Mouse (Mus musculus) heart, embryonic 15.5 days (tissue): Measurements from ENCODE around the gene Mlst8. TPM values are rescaled to one million over a fixed set of nuclear protein-coding genes. Genes with fewer than 3 reads are reported as not detected.
A peak's percentile ranks its signal among the peaks of the same experiment; 100 is the strongest.

ENCODE experiments used
- ATAC-seq: fragments of 200-750 bp; cut with Nextera tagmentation; replicated peaks from 2 replicates; pipeline ENCODE4 v1.8.0; 2017; ENCODE audit warnings: low read depth, moderate TSS enrichment; ENCODE audit not compliant: insufficient number of reproducible peaks, insufficient read depth, low FRiP score
- H3K27ac ChIP-seq: fragments of 300-500 bp; sonication (generic); 2 replicates; pipeline ENCODE4 v1.5.1; 2015; ENCODE audit warnings: mild to moderate bottlenecking, inconsistent platforms
- H3K27me3 ChIP-seq: fragments of 300-500 bp; sonication (generic); 2 replicates; pipeline ENCODE4 v1.6.1; 2015; ENCODE audit warnings: inconsistent platforms
- H3K36me3 ChIP-seq: fragments of 300-500 bp; sonication (generic); 2 replicates; pipeline ENCODE4 v1.6.1; 2015; ENCODE audit warnings: mild to moderate bottlenecking, inconsistent platforms
- H3K4me1 ChIP-seq: fragments of 300-500 bp; sonication (generic); replicated peaks from 2 replicates; pipeline ENCODE4 v1.6.1; 2015; ENCODE audit warnings: inconsistent platforms
- H3K4me2 ChIP-seq: fragments of 300-500 bp; sonication (generic); 2 replicates; pipeline ENCODE4 v1.6.1; 2015; ENCODE audit warnings: inconsistent platforms, mild to moderate bottlenecking, moderate library complexity
- H3K4me3 ChIP-seq: fragments of 300-500 bp; sonication (generic); 2 replicates; pipeline ENCODE4 v1.5.1; 2015; ENCODE audit warnings: mild to moderate bottlenecking, inconsistent platforms
- H3K9ac ChIP-seq: fragments of 300-500 bp; sonication (generic); 2 replicates; pipeline ENCODE4 v1.6.1; 2015; ENCODE audit warnings: mild to moderate bottlenecking, inconsistent platforms
- H3K9me3 ChIP-seq: fragments of 300-500 bp; sonication (generic); replicated peaks from 2 replicates; pipeline ENCODE4 v1.6.1; 2016; ENCODE audit warnings: inconsistent platforms
- WGBS: fragments of 180-500 bp; shearing (Covaris S2); methylation state at CpG from one replicate; pipeline ENCODE4 v1.1.7; 2015; ENCODE audit warnings: mixed read lengths; 5-methylcytosine and 5-hydroxymethylcytosine counted together
- polyA plus RNA-seq: library from polyadenylated mRNA; unstranded; fragments of >200 nt; fragmentation: Nextera tagmentation; extraction: Ambion mirVana; gene quantifications from 2 replicates; pipeline ENCODE4 v1.2.1, GENCODE M21; 2015

Mlst8 gene
- polyA plus RNA-seq, 1 experiment from 2014 or later: 15.2 TPM

DNA sequence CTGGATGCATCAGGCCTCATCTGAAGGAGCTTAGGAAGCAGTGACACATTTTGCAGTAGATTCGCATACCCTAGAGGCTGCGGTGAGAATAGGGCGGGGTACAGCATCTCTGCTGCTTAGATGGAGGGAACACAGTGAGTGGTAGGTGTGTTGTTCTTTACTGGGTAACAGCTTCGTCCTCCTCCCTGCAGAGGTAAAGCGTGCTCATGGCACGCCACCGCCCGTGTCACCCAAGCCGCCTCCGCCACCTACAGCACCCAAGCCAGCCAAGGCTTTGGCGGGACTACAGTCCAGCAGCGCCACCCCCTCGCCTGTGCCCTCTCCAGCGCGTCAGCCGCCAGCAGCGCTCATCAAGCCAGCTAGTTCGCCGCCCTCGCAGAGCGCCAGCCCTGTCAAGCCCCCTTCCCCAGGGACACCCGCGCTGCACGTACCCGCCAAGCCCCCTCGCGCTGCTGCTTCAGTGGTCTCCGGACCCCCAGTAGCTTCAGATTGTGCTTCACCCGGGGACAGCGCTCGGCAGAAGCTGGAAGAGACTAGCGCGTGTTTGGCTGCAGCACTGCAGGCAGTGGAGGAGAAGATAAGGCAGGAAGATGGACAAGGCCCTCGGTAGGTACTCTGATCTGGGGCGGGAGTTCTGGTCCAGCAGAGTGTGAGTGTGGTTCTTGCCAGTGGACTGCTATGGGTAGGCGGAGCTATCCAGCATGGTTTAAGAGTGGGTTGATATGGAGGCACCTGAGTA, 27.6 kb upstream of the Mlst8 start:
- 21% methylated on average over 36 of the region's 36 CpGs for WGBS
- Histone ChIP-seq H3K4me2 (peak overlapping the region; percentile 70), H3K27me3 (peaks cover 16% of the 10 kb centered on the region), H3K9me3 (no peaks in the 10 kb centered on the region), H3K36me3 (peaks cover 37% of the 10 kb centered on the region), H3K9ac (peak overlapping the region; percentile 52), H3K27ac (no peak overlapping the region), H3K4me1 (peaks cover 12% of the 10 kb centered on the region), H3K4me3 (peak overlapping the region; percentile 33)
- ATAC-seq: peak; percentile 15; the same call in 1 of the 2 replicates

DNA sequence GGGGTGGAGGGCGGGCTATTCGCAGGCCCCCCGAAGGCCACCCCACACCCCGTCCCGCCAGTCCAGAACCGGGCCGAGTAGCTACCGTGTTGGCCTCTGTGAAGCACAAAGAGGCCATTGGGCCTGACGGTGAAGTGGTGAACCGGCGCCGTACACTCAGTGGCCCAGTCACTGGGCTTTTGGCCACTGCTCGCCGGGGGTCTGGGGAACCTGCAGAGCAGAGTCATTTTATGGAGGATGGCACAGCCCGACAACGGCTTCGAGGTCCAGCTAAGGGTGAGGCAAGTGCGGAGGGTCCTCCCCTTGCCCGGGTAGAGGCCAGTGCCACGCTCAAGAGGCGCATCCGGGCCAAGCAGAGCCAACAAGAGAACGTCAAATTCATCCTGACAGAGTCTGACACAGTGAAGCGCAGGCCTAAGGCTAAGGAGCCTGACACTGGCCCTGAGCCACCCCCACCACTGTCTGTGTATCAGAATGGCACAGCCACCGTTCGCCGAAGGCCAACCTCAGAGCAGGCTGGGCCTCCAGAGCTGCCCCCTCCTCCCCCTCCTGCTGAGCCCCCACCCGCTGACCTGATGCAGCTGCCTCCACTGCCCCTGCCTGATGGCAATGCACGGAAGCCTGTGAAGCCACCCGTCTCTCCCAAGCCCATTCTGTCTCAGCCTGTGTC, 26.5 kb upstream of the Mlst8 start:
- H3K4me3 ChIP-seq: no peak overlapping the region
- no peak for ATAC-seq
- H3K4me1 ChIP-seq: peaks cover 12% of the 10 kb centered on the region
- no peaks in the 10 kb centered on the region for H3K9me3 ChIP-seq
- peaks cover 16% of the 10 kb centered on the region for H3K27me3 ChIP-seq
- H3K36me3 ChIP-seq: peaks cover 27% of the 10 kb centered on the region
- no peak overlapping the region for H3K27ac ChIP-seq
- H3K9ac ChIP-seq: no peak overlapping the region
- WGBS: 88% methylated on average over 30 of the region's 30 CpGs
- H3K4me2 ChIP-seq: no peak overlapping the region

DNA sequence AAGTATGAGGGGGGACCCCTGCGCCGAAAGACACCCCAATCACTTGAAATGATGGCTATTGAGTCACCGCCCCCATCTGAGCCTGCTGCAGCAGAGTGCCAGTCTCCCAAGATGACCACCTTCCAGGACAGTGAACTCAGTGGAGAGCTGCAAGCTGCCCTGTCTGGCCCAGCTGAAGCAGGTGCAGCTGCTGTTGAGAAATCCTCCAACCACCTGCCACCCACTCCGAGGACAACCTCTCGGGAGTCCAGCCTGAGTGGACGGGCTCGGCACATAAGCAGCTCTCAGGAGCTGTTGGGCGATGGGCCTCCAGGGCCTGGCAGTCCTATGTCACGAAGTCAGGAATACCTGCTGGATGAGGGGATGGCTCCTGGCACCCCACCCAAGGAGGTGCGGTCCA, 25.2 kb upstream of the Mlst8 start:
- Histone ChIP-seq H3K4me3 (no peak overlapping the region), H3K9ac (no peak overlapping the region), H3K9me3 (no peaks in the 10 kb centered on the region), H3K27me3 (peaks cover 16% of the 10 kb centered on the region), H3K4me2 (no peak overlapping the region), H3K27ac (no peak overlapping the region), H3K36me3 (peaks cover 14% of the 10 kb centered on the region), H3K4me1 (peaks cover 12% of the 10 kb centered on the region)
- WGBS: 87% methylated on average over 10 of the region's 10 CpGs
- ATAC-seq: no peak

DNA sequence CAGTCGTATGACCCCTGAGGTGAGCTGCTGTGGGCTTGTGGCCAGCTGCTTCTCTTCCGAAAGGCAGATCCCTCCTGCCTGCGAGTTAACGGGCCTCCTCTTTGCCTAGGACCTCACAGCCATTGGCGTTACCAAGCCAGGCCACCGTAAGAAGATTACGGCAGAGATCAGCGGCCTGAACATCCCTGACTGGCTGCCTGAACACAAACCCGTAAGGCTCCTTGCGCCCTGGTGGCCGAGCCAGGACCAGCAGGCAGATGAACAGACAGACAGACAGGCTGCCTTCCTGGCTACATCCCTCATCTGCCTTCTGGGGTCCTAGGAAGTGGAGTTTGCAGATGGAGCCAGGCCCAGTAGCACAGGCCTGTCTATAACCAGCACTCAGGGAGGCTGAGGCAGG, 23.3 kb upstream of the Mlst8 start:
- 40% methylated on average over 11 of the region's 11 CpGs for WGBS
- no peak overlapping the region for H3K4me3 ChIP-seq
- H3K27me3 ChIP-seq: peaks cover 14% of the 10 kb centered on the region

DNA sequence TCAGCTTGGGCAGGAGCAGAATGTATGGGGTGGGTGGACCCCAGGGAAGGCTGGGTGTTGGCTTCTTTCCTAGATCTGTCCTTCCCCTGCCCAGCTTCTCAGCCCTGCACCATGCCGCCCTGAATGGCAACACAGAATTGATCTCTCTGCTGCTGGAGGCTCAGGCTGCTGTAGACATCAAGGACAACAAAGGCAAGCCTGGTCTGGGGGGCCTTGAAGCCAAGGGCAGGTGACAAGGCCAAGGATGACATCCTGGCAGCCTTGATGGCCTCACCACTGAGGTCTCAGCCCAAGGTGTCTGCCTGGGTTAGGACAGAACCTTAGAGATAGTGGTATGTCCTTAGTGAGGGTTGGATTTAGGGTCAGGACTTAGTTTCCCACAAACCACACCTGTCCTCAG, 17.1 kb upstream of the Mlst8 start:
- ATAC-seq: no peak

More for the DNA sequence above, 23.3 kb upstream of the Mlst8 start:
- Histone ChIP-seq H3K27ac (no peak overlapping the region), H3K36me3 (no peaks in the 10 kb centered on the region), H3K4me2 (no peak overlapping the region), H3K4me1 (peaks cover 9% of the 10 kb centered on the region), H3K9ac (no peak overlapping the region), H3K9me3 (no peaks in the 10 kb centered on the region)
- no peak for ATAC-seq

DNA sequence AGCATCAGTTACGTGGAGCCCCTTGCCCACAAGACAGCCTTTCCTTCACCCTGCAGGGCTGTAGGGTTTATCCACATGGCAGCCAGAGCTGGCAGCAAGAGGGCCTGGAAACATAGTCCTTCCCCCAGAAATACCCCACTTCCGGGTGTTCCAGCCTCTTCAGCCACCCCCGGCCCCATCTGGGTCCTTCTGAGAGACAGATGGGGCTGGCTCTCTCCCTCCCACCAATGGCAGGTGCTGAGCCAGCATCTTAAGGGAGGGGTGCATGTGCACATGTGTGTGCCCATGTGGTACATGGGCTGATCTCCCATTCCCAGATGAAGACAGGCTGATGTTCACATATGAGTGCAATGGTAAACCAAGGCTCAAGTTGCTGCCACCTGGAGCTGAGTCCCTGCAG, 16.6 kb upstream of the Mlst8 start:
- H3K4me1 ChIP-seq: no peaks in the 10 kb centered on the region
- 68% methylated on average over 3 of the region's 3 CpGs for WGBS
- H3K4me3 ChIP-seq: no peak overlapping the region
- no peaks in the 10 kb centered on the region for H3K9me3 ChIP-seq
- H3K4me2 ChIP-seq: no peak overlapping the region
- H3K36me3 ChIP-seq: no peaks in the 10 kb centered on the region
- H3K9ac ChIP-seq: no peak overlapping the region
- ATAC-seq: no peak
- no peak overlapping the region for H3K27ac ChIP-seq
- H3K27me3 ChIP-seq: peaks cover 20% of the 10 kb centered on the region

More for the DNA sequence above, 17.1 kb upstream of the Mlst8 start:
- Histone ChIP-seq H3K27ac (no peak overlapping the region), H3K9me3 (no peaks in the 10 kb centered on the region), H3K36me3 (no peaks in the 10 kb centered on the region), H3K4me3 (no peak overlapping the region), H3K27me3 (peaks cover 14% of the 10 kb centered on the region), H3K4me1 (no peaks in the 10 kb centered on the region), H3K9ac (no peak overlapping the region), H3K4me2 (no peak overlapping the region)
- 77% methylated on average over 1 of the region's 1 CpGs for WGBS

DNA sequence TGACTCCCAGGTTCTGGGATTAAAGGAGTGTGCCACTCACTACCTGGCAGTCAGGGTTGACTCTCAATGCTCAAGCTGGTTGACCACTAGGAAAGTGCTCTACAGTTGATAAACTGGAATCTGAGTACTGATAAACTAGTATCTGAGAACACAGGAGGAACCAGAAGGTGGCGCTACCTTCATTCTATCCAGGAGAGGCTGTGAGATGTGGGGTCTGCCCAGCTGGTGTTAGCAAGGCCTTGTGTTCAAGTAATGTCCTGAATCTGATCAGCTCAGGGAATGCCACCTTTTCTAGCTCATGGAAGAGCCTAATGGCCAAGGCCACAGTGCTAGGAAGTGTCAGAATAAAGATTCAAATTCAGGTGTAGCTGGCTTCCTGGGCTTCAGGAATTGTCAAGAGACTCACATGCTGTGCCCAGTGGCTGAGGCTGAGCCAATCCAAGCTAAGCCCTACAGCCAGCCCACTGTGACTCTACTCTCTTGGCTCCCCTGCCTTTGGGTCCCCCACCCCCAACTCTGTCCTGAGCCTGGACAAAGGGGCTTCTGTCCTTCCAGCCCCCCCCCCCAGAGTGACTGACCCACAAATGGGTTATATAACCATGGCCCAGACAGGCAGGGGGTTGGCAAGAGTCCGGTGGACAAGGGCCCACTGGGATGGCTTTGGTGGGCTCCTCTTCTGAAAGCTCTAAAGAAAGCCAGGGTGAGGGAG, 15.9 kb upstream of the Mlst8 start:
- H3K27me3 ChIP-seq: peaks cover 27% of the 10 kb centered on the region
- H3K4me2 ChIP-seq: no peak overlapping the region
- 46% methylated on average over 2 of the region's 2 CpGs for WGBS

DNA sequence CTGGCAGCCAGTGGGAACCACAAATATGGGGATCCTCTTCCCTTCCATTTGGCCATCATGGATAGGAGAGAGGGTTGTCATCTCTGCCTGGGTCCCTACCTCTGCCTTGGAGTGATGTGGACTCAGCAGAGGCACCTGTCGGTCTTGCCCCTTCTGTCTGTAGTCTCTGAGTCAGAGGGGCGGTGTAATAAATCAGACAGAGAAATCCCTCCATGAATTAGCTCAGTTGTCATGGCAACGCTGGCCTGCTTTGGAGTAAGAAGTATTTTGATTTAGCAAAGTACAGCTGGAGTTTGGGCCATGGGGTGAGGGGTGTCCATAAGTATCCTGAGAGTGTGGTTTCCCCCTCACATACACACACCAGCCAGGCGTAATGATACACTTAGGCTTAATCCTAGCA, 11.5 kb upstream of the Mlst8 start:
- no peak overlapping the region for H3K4me3 ChIP-seq
- H3K4me1 ChIP-seq: peaks cover 18% of the 10 kb centered on the region
- peaks cover 66% of the 10 kb centered on the region for H3K27me3 ChIP-seq
- H3K9me3 ChIP-seq: no peaks in the 10 kb centered on the region
- 88% methylated on average over 4 of the region's 4 CpGs for WGBS
- no peak overlapping the region for H3K4me2 ChIP-seq
- no peak overlapping the region for H3K27ac ChIP-seq
- no peak overlapping the region for H3K9ac ChIP-seq
- no peak for ATAC-seq
- H3K36me3 ChIP-seq: no peaks in the 10 kb centered on the region

More for the DNA sequence above, 15.9 kb upstream of the Mlst8 start:
- no peaks in the 10 kb centered on the region for H3K36me3 ChIP-seq
- no peak overlapping the region for H3K27ac ChIP-seq
- no peaks in the 10 kb centered on the region for H3K4me1 ChIP-seq
- no peak for ATAC-seq
- no peaks in the 10 kb centered on the region for H3K9me3 ChIP-seq
- no peak overlapping the region for H3K4me3 ChIP-seq
- H3K9ac ChIP-seq: no peak overlapping the region

DNA sequence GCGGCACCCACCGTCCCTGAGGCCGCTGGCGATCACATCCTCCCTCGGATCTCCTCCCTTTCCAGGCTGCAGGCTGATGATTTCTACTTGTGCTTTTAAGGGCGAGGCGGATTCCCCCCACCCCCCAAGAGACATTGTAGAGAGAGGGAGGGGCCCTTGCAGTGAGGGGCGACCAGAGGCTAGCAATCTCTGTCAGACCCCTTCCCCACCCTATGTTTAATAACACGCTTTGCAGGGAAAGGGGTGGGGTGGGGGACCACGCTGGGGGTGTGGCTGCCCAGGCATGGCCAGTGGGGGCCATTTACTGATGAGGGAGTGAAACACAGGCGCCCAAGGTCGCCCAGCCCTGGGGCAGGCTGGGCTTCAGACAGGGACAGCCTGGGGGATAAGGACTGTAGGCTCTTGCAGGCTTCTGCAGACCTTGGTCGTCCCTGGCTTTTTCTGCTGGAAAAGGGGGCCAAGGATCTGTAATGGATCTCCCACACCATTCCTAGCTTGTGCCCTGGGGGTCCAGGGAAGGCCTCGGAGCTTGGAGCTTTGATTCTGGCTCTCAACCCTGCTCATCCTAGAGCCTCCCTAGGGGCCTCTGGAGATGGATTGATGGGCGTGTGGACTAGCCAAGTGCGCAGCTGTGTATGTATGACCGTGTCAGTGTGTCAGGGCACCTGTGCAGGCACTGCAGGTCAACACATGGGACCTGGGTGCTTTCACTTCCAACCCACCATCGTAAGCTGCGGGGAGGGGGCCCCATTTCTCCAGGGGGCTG, 10.6 kb upstream of the Mlst8 start:
- Histone ChIP-seq H3K4me3 (peak overlapping the region; percentile 72), H3K27me3 (peaks cover 69% of the 10 kb centered on the region), H3K4me1 (peaks cover 21% of the 10 kb centered on the region), H3K9ac (peak overlapping the region; percentile 68), H3K4me2 (peak overlapping the region; percentile 98), H3K27ac (no peak overlapping the region), H3K9me3 (no peaks in the 10 kb centered on the region), H3K36me3 (no peaks in the 10 kb centered on the region)
- 27% methylated on average over 19 of the region's 19 CpGs for WGBS
- no peak for ATAC-seq

DNA sequence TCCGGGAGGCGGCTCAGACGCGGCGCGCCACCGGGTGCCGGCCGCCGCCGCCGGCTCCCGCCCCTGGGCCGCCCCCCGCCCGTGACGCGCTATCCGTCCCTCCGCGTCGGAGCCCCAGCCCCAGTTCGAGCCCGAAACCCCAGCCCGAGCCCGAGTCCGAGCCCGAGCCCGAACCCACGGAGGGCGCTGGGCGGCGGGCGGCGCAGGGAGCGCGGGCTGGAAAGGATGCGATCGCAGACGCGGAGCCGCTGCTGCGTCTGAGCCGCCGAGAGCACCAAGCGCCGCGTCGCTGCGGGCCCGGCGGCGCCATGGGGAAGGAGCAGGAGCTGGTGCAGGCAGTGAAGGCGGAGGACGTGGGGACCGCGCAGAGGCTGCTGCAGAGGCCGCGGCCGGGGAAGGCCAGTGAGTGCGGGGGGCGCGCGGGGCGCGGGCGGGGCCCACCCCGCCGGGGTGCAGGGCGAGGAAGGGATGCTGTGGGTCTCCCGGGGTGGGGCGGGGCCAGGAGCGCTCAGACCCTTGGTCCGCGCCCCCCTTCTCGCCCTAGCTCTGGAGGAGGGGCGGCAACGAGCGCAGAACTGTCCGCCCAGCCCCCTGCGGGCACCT, 9.9 kb upstream of the Mlst8 start:
- under 1% methylated on average over 73 of the region's 81 CpGs for WGBS
- H3K27me3 ChIP-seq: peaks cover 69% of the 10 kb centered on the region
- H3K27ac ChIP-seq: no peak overlapping the region
- no peaks in the 10 kb centered on the region for H3K36me3 ChIP-seq
- peak; percentile 52 for ATAC-seq
- peak overlapping the region; percentile 72 for H3K4me3 ChIP-seq
- H3K4me1 ChIP-seq: peaks cover 21% of the 10 kb centered on the region
- H3K4me2 ChIP-seq: peak overlapping the region; percentile 98
- H3K9me3 ChIP-seq: no peaks in the 10 kb centered on the region
- peak overlapping the region; percentile 68 for H3K9ac ChIP-seq
